Mouse (Mus musculus): ENCODE measurements around the gene Tcf20.

DNA sequence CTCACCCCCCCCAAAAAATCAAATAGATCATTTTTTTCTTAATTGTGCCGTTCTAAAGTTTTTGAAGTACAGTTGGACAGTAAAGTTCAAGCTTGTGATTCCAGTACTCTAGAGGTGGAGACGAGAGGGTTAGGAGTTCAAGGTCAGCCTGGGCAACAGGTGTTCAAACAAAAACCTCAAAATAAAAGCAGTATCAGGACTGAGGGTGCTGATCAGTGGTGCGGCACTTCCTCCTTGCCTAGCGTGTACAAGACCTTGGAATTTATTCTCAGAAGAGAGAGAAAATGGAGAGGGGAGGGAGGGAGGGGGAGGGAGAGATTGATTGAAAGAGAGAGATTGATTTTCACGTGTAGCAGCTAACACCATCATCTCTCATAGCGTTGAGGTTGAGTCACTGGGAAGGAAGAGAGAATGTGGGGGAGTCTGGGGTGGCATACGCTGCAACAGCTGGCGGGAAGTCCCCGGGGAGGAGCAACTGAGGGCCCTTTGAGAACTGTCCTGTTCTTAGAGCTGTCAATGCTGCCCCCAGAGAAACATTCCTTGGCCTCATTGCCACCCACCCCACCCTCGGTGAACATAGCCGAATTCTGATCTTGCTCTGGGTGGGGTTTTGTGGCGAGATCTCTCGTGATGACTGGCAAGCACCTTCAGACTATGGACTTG, 21.2 kb upstream of the Tcf20 start:
- TF ChIP-seq CTCF (IDR thresholded peaks at IDR 0.05; ENCODE audit: low read depth, low read length) = no peak
- no peak for TF ChIP-seq TAL1 (conservative IDR thresholded peaks at IDR 0.05; ENCODE audit: low read depth, low read length)
- TF ChIP-seq GATA1 (IDR thresholded peaks at IDR 0.05; ENCODE audit: borderline replicate concordance, low read length) = no peak
- TF ChIP-seq GATA2 (IDR thresholded peaks at IDR 0.05; ENCODE audit: borderline replicate concordance, low read depth, low read length) = no peak
- TF ChIP-seq POLR2AphosphoS5 (IDR thresholded peaks at IDR 0.05; ENCODE audit: insufficient replicate concordance, low read depth, low read length) = no peak
